Mouse (Mus musculus): ENCODE results near the gene Slc2a1. TPM values are rescaled to one million over a fixed set of nuclear protein-coding genes. Genes with fewer than 3 reads are reported as not detected.

Gene Slc2a1
- polyA plus RNA-seq, 1 experiment from 2014 or later, result 89.5 TPM

DNA sequence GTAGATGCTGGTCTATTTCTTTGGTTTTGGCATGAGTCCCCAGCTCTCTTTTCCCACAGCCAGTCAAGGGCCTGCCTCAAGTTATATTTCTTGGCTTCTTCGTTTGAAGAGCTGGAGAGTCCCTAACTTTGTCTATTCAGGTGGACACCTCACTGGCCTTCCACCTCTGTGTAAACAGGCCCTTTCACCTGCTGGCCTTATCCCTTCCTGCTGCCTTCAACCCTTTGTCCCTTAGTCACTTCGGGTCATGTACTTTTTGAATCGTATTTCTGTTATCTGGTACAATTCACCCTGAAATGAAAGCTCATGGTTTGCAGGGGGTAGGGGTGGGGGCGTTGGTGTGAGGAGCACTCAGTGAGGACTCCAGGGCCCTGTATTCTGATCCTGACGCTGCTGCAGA is 10.8 kb downstream of the Slc2a1 start:
- H3K4me3 ChIP-seq, result no peak overlapping the region
- no peak for ATAC-seq (replicated peaks)
- WGBS, result 66% methylated on average over 5 of the region's 5 CpGs
- peaks cover 9% of the 10 kb centered on the region; the same call in 1 of the 2 replicates for H3K36me3 ChIP-seq
- H3K9me3 ChIP-seq, result no peaks in the 10 kb centered on the region
- no peaks in the 10 kb centered on the region for H3K27me3 ChIP-seq
- H3K4me2 ChIP-seq (replicated peaks), result no peak overlapping the region
- no peak overlapping the region for H3K27ac ChIP-seq (replicated peaks)
- no peaks in the 10 kb centered on the region for H3K4me1 ChIP-seq
- no peak overlapping the region for H3K9ac ChIP-seq (replicated peaks)

DNA sequence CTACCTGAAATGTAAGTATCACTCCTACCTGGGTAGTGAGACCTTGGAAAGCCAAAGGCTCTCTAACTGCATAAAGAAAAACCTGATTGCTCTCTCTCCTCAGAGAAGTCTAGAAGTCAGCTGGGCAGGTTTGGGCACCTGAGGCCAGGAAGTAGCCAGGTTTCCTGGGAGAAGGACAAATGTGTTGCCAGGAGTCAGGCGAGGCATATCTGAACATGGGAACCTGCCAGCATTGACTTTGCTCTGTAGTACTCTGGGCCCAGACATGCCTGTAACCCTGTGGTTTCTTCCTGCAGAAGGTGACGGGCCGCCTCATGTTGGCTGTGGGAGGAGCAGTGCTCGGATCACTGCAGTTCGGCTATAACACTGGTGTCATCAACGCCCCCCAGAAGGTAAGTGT is 11.6 kb downstream of the Slc2a1 start:
- H3K4me1 ChIP-seq, result no peaks in the 10 kb centered on the region
- no peak overlapping the region for H3K9ac ChIP-seq (replicated peaks)
- WGBS, result 86% methylated on average over 6 of the region's 6 CpGs
- no peak overlapping the region for H3K27ac ChIP-seq (replicated peaks)
- no peak overlapping the region for H3K4me3 ChIP-seq
- no peaks in the 10 kb centered on the region for H3K27me3 ChIP-seq
- H3K9me3 ChIP-seq, result no peaks in the 10 kb centered on the region
- peaks cover 9% of the 10 kb centered on the region; the same call in 1 of the 2 replicates for H3K36me3 ChIP-seq
- no peak for ATAC-seq (replicated peaks)
- no peak overlapping the region for H3K4me2 ChIP-seq (replicated peaks)

GRCm38 (mm10) chr4:119121249-119121648 is 12.7 kb downstream of the Slc2a1 start:
- Histone ChIP-seq H3K9ac (replicated peaks) (no peak overlapping the region), H3K4me1 (no peaks in the 10 kb centered on the region), H3K27ac (replicated peaks) (no peak overlapping the region), H3K27me3 (no peaks in the 10 kb centered on the region), H3K36me3 (peaks cover 9% of the 10 kb centered on the region; the same call in 1 of the 2 replicates), H3K4me2 (replicated peaks) (no peak overlapping the region), H3K4me3 (no peak overlapping the region), H3K9me3 (no peaks in the 10 kb centered on the region)
- no peak for ATAC-seq (replicated peaks)
- WGBS, result 43% methylated on average over 4 of the region's 4 CpGs

- 81% methylated on average over 2 of the region's 2 CpGs for WGBS
- H3K4me1 ChIP-seq, result no peaks in the 10 kb centered on the region
- H3K27ac ChIP-seq (replicated peaks), result no peak overlapping the region
- H3K4me3 ChIP-seq, result no peak overlapping the region
- H3K4me2 ChIP-seq (replicated peaks), result no peak overlapping the region
- H3K9me3 ChIP-seq, result no peaks in the 10 kb centered on the region
- H3K9ac ChIP-seq (replicated peaks), result no peak overlapping the region
- H3K36me3 ChIP-seq, result peaks cover 9% of the 10 kb centered on the region; the same call in 1 of the 2 replicates
- no peak for ATAC-seq (replicated peaks)
- H3K27me3 ChIP-seq, result no peaks in the 10 kb centered on the region
Observed at GRCm38 (mm10) chr4:119124771-119125273, 16.3 kb downstream of the Slc2a1 start.

DNA sequence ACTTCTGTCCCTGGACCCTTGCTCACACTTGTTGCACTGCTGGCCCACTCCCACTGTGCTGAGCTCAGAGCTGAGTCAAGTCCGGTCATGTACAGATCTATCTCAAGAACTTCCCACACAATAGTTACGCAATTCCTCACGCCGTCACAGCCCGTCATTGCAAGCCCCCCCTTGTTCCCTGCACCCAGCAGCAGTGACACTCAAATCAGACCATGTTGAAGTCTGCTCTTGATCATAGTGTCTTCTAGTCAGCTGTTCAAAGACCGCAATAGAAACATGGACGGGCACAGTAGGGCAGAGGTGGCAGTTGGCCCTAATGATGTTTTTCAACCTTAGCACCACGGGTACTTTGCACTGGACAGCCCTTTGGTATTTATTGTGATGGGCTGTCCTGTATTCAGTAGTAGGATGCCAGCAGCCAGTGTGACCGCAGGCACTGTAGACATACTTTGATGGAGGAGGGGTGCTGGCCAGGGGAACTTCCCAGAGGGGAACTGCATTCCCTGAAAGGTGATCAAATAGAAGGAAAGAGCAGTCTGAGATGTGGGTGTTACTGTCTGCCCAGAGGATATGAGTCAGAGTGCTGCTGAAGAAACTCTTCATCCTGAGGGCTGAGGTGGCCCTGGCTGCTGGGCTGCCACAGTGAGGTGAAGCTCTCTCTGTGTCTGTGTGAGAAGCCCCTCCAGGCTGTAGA is 17.2 kb downstream of the Slc2a1 start:
- Histone ChIP-seq H3K4me1 (no peaks in the 10 kb centered on the region), H3K27me3 (no peaks in the 10 kb centered on the region), H3K9me3 (no peaks in the 10 kb centered on the region), H3K4me2 (replicated peaks) (no peak overlapping the region), H3K27ac (replicated peaks) (no peak overlapping the region), H3K36me3 (peaks cover 5% of the 10 kb centered on the region; the same call in 1 of the 2 replicates), H3K4me3 (no peak overlapping the region), H3K9ac (replicated peaks) (no peak overlapping the region)
- 82% methylated on average over 9 of the region's 9 CpGs for WGBS
- ATAC-seq (replicated peaks), result no peak

DNA sequence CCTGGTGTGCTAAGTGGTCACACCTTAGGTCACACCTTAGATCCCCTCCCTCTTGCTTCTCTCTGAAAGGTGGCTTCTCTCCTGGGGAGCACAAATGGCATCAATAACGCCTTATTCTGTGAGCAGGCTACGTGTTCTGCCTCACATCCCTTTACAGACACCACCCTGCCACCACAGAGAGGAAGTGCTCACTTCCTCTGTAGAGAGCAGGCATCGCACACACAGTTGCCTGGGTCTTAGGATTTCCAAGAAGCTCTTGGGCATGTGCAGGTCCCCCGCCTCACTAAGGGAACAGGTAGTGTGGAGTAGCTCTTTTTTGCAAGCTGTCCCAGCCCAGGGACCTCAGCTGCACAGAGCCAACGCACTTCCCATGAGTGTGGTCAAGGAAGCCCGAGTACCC is 18.7 kb downstream of the Slc2a1 start:
- H3K36me3 ChIP-seq, result no peaks in the 10 kb centered on the region
- ATAC-seq (replicated peaks), result no peak
- no peaks in the 10 kb centered on the region for H3K4me1 ChIP-seq
- no peak overlapping the region for H3K4me3 ChIP-seq
- H3K27ac ChIP-seq (replicated peaks), result no peak overlapping the region
- H3K27me3 ChIP-seq, result no peaks in the 10 kb centered on the region
- no peak overlapping the region for H3K4me2 ChIP-seq (replicated peaks)
- no peaks in the 10 kb centered on the region for H3K9me3 ChIP-seq
- no peak overlapping the region for H3K9ac ChIP-seq (replicated peaks)
- 81% methylated on average over 6 of the region's 6 CpGs for WGBS

DNA sequence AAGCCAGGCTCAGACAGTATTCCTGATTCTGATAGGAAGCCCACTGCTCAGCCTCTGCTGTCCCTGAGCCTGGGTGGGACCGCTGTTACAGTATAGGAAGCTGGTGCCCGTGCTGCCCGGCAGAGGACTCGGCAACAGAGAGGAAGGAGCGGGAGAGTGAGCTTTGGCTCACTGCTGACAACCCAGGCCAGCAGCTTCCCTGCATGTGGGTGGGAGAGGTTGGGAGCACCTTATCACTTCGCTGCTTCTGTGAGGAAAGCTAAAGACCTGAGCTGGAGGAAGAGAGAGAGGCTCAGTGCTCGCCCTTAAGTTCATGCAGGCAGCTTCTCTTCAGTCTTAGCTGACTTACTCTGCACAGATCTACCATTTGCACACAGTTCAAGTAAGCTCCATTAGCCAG is 20.0 kb downstream of the Slc2a1 start:
- Histone ChIP-seq H3K9ac (replicated peaks) (no peak overlapping the region), H3K36me3 (0 out of 2 replicates have a peak, but pooled peaks cover 9% of the 10 kb centered on the region)
- no peak for ATAC-seq (replicated peaks)

GRCm38 (mm10) chr4:119129096-119129495 is 20.6 kb downstream of the Slc2a1 start:
- H3K27ac ChIP-seq (replicated peaks), result no peak overlapping the region
- H3K9me3 ChIP-seq, result no peaks in the 10 kb centered on the region
- no peak overlapping the region for H3K4me3 ChIP-seq
- no peak overlapping the region for H3K9ac ChIP-seq (replicated peaks)
- no peak for ATAC-seq (replicated peaks)
- H3K36me3 ChIP-seq, result peaks cover 15% of the 10 kb centered on the region; the same call in 1 of the 2 replicates
- H3K4me1 ChIP-seq, result no peaks in the 10 kb centered on the region
- WGBS, result 67% methylated on average over 1 of the region's 1 CpGs
- no peak overlapping the region for H3K4me2 ChIP-seq (replicated peaks)
- H3K27me3 ChIP-seq, result no peaks in the 10 kb centered on the region

More for the DNA sequence above, 20.0 kb downstream of the Slc2a1 start:
- H3K4me2 ChIP-seq (replicated peaks), result no peak overlapping the region
- H3K27me3 ChIP-seq, result no peaks in the 10 kb centered on the region
- WGBS, result 82% methylated on average over 7 of the region's 7 CpGs
- no peak overlapping the region for H3K4me3 ChIP-seq
- H3K27ac ChIP-seq (replicated peaks), result no peak overlapping the region
- H3K4me1 ChIP-seq, result no peaks in the 10 kb centered on the region
- H3K9me3 ChIP-seq, result no peaks in the 10 kb centered on the region

DNA sequence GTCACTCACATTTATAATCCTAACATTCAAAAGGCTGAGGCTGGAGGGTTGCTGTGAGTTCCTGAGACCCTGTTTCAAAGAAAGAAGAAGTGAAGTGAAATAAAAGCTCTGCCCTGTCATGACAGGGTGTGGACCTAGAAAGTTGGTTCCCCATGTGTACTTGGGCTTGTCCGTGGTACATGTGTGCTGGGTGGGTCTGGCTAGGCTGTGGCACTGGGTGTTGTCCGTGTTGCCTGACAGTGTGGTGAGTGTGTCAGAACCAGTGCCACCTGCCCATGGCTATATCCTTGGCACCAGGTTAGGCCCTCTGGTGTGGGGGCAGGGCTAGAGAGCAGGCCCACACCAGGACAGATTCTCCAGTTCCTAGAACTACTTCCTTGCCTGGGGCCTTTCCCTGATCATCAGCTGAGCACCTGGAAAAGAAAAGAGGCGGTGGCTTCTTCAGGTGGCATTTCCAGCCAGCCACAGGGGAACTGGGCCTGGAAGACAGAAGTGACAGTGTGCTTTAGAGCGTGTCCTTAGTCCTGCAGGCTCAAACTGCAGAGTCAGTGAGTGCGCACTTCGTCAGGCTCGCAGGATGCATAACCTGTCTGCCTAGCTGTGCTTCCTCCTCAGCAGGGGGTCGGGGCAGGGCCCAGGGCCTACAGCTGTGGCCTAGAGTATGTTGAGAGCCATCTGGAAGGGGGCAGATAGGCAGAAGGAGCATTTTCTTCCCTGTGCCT is 22.8 kb downstream of the Slc2a1 start:
- H3K4me2 ChIP-seq (replicated peaks), result no peak overlapping the region
- H3K36me3 ChIP-seq, result peaks cover 31% of the 10 kb centered on the region
- no peaks in the 10 kb centered on the region for H3K9me3 ChIP-seq
- no peak overlapping the region for H3K9ac ChIP-seq (replicated peaks)
- no peak overlapping the region for H3K4me3 ChIP-seq
- no peak for ATAC-seq (replicated peaks)
- H3K4me1 ChIP-seq, result no peaks in the 10 kb centered on the region
- no peaks in the 10 kb centered on the region for H3K27me3 ChIP-seq
- no peak overlapping the region for H3K27ac ChIP-seq (replicated peaks)
- WGBS, result 84% methylated on average over 8 of the region's 8 CpGs

- Histone ChIP-seq H3K4me3 (no peak overlapping the region), H3K4me1 (peaks cover 3% of the 10 kb centered on the region), H3K36me3 (peaks cover 36% of the 10 kb centered on the region), H3K4me2 (replicated peaks) (no peak overlapping the region), H3K9ac (replicated peaks) (no peak overlapping the region), H3K27me3 (no peaks in the 10 kb centered on the region), H3K9me3 (no peaks in the 10 kb centered on the region), H3K27ac (replicated peaks) (no peak overlapping the region)
- ATAC-seq (replicated peaks), result no peak
- WGBS, result 90% methylated on average over 13 of the region's 13 CpGs
Observed at GRCm38 (mm10) chr4:119133306-119133705, 24.8 kb downstream of the Slc2a1 start.

DNA sequence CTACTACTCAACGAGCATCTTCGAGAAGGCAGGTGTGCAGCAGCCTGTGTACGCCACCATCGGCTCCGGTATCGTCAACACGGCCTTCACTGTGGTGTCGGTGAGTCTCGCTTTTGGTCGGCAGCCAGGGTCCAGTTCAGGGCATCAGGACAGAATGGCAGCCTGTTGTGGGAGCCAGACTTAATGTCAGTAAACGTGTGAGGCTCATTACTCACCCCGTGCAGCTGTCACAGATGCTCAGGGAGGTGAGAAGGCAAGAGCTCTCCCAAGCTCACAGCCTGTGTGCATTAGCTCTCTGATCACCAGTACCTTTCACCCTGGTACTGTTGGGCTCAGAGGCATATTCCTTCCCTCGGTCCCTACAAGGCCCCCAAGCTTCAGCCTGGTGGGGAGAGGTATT is 25.3 kb downstream of the Slc2a1 start:
- Histone ChIP-seq H3K9me3 (no peaks in the 10 kb centered on the region), H3K4me3 (no peak overlapping the region), H3K4me2 (replicated peaks) (no peak overlapping the region), H3K4me1 (peaks cover 8% of the 10 kb centered on the region), H3K9ac (replicated peaks) (no peak overlapping the region), H3K27me3 (no peaks in the 10 kb centered on the region), H3K36me3 (peaks cover 36% of the 10 kb centered on the region), H3K27ac (replicated peaks) (no peak overlapping the region)
- WGBS, result 90% methylated on average over 13 of the region's 13 CpGs
- ATAC-seq (replicated peaks), result no peak

DNA sequence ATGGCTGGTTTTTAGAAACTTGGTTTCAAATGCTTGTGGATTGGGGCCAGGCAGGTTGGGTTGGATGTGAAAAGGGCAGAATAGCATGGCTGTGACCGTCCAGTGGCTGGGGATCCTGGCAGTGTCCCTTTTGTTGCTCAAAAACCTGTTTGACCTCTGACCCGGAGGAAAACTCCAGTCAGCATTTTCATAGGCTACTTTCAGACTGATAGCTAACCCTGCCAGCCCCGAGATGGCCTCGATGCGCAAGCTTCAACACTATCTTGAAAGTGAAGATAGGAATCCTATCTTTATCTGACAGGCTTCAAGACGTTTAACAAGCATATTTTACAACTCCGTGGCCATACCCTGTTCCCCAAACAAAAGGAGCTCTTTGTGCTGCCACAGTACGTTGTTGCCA is 28.8 kb downstream of the Slc2a1 start:
- H3K4me2 ChIP-seq (replicated peaks), result no peak overlapping the region
- H3K4me1 ChIP-seq, result peaks cover 9% of the 10 kb centered on the region
- H3K4me3 ChIP-seq, result no peak overlapping the region
- H3K9me3 ChIP-seq, result no peaks in the 10 kb centered on the region
- H3K27me3 ChIP-seq, result no peaks in the 10 kb centered on the region
- no peak for ATAC-seq (replicated peaks)
- H3K36me3 ChIP-seq, result peaks cover 36% of the 10 kb centered on the region
- WGBS, result 63% methylated on average over 8 of the region's 8 CpGs
- no peak overlapping the region for H3K27ac ChIP-seq (replicated peaks)
- H3K9ac ChIP-seq (replicated peaks), result no peak overlapping the region
